Mouse (Mus musculus): ENCODE results near the gene Acpp.

Gene Acpp

DNA sequence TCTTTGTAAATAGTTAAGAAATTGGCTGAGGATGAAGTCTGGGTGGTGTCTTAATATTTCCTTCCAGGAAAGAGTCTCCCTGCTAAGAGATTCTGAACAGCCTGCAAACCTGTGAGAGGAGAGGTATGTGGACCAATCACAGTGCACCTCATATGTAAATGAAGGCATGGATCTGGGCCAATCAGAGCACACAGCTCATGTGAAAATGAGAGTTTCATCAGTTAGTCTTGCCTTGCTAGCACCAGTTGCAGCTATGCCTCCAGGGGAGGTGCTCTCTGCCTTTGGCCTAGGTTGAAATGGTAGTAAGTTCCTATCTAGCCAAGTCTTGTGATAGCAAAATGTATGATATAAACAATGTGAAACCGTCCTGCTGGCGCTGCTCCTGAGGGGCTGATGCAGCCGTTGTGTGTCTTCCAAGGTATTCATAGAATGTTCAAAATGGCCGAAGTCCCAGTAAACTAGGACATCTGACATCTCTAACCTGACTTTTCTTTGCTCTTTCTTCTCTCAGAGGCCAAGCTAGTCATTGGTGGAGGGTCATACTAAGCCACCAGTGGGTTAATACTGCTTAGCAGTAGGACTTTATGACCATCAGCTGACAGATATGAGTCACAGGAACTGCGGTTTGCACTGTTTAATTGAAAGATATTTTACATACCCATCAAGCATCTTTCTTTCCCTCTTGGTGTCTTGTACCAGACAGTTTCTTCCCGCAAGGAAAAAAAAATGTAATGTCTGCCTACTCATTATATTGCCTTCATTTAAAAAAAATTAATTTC is 32.0 kb downstream of the Acpp start:
- no peak for DNase-seq (ENCODE audit: low read depth, low spot score)

DNA sequence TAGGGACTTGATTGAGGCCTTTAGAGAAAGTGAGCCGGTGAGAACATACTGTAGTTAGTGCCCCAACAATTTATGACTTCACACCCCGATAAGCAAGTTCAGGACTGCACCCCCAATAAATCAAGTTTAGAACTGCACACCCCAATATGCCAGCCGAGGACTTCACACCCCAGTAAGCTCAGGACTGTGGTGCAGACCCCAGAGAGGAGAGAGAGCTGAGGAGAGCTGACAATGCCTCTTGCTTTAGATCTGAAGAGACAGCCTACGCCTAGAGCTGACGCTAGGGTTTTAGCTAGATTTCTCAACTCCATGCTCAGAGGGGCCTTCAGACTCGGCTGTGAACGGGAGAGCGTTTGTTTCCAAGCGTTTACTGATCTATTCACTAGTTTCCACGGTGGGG is 32.7 kb downstream of the Acpp start:
- DNase-seq (ENCODE audit: low read depth, low spot score): no peak

- DNase-seq (ENCODE audit: low read depth, low spot score): no peak
Observed at GRCm38 (mm10) chr9:104304376-104304775, 33.2 kb downstream of the Acpp start.

- no peak for DNase-seq (ENCODE audit: low read depth, low spot score)
Observed at GRCm38 (mm10) chr9:104300569-104300968, 37.0 kb downstream of the Acpp start.

- no peak for DNase-seq (ENCODE audit: low read depth, low spot score)
Observed at GRCm38 (mm10) chr9:104297041-104297440, 40.5 kb downstream of the Acpp start.

- DNase-seq (ENCODE audit: low read depth, low spot score): no peak
Observed at GRCm38 (mm10) chr9:104284934-104285333, 52.6 kb downstream of the Acpp start.

DNA sequence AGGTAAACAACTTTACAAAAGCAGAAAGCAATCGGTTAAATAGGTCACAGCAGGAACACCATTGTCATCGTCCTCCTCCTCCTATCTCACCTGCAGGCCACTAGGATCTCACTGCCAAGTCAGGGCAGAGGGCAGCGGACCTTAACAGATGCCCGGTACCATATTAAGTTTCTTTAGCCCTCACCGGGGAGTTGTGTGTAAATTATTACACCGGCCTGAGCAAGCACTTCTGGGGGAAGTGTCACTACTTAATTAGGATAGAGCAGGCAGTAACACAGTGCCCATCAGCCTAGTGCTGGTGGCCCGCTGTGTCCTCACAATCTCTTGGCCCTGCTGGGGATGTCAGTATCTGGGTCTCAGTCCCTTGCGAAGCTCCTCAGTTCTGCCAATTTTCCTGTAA is 55.0 kb downstream of the Acpp start:
- no peak for DNase-seq (ENCODE audit: low read depth, low spot score)

DNA sequence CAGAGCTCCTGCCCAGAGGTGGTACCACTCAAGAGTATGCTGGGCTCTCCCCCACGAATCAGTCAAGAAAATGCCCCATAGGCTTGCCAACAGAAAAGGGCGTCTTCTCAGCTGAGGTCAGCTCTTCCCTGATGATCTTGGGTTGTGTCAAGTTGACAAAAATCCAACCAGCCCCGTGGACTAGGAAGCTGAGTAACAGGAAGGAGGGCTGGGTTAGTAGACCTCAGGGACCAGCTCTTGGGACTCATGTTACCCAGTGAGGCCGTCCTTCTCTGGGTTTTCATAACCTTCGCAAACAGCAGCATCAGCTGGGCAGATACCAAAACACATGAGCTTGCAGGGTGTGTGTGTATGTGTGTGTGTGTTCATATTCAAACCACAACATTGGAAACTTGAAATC is 55.8 kb downstream of the Acpp start:
- DNase-seq (ENCODE audit: low read depth, low spot score): no peak

DNA sequence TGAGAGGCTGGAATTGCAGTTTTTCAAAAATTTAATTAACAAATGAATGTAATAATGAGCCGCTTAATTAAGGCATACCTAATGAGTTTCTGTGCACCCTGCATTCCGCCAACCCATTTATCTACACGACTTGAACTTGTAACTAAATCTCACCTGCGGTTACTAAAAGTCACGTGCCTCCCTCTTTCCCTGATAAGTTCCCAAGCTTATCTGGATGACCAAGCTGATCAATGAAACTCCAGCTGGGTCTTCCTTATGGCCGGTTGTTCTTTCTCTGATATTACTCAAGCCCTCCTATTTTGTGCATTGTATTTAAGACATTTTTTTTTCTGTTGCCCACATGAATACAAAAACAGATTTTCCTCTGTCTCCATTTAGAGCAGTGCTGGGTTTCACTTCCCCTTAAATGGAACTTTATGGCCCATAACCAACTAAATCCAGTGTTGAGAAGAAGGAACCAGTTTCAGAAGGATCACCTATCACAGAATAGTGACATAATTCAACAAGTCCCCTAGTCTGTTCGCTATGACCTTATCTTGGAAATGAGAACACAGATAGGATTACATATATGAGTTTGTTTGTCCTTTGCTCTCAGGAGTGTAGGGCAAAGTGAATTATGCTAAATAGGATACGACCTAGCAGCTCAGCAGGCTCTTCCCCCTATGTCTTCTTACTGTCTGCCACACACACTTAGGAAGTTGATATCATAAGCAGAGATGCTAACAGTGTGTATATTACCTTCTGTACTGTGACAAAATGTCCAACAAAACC is 56.6 kb downstream of the Acpp start:
- DNase-seq (ENCODE audit: low read depth, low spot score): no peak

DNA sequence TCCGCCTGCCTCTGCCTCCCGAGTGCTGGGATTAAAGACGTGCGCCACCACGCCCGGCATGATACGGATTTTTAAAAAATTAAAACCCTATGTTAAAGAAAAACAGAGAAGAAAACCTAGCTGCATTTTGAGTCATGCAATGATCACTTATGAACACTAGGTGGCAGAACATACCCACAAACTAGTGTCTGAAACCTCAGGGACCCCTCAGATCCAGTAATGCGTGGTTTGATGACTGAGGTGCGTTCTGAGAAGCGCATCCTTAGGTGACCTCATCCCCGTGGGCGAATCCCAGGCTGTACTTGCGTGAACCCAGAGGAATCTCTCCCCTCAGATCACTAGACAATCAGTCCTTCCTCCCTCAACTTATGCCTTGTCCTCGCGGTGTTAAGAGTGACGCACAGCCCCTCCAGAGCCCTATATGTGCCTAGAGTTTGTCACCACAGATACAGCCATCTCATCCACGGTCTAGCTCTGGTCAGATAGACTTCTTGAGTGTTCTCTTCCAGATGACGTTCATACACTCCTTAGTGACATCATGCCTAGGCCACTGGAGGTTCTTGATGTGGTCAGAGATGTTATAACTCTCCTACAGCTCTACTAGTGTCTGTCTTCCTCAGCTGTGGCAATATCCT is 59.9 kb downstream of the Acpp start:
- DNase-seq (ENCODE audit: low read depth, low spot score): peak; percentile 57

DNA sequence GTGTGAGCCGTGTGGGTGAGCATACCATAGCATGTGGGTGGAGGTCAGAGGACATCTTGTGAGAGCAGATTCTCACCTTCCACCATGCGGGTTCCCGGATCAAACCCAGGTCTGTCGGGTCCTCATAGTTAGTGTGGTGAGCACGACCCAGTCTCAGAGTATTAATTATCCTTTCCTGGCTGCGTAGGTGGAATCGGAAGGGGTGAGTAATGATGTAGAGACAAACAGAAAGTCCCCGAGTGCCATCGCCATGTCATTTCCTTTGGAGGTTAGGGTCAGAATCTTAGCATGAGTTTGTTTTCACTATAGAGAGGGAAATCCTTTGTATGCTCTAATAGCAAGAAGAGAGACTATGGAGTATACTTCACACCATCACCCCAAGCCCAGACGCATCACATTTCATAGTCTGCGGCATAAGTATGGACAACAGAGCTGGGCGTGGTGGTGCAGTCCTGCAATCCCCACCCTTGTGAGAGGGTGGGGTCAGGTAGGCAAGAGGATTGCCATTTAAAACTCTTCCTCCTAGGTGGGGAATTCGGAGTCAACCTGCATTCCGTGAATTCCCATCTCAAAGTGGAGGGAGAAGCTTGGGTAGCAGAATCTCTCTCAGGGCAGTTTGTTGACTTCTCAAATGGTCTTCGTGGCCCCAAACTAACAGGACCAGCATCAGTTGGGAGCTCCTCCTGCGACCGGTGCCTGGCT is 62.3 kb downstream of the Acpp start:
- DNase-seq (ENCODE audit: low read depth, low spot score): no peak

DNA sequence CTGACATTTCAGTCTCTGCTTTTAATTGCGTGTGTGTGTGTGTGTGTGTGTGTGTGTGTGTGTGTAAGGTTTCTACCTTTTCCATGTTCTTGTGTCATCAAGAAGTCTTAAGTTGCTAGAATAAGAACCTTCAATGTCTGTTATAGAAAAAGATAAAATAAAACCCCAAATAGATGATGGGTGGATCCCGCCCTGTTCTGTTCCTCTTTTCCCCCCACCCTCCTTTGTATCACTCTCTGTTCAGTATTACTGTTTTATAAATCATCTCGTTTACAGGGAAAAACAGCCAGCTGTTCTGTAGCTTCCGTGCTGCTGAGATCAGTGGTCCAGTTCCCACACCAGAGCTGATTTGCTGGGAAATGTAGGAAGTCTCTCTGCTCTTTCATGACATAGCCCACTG is 65.5 kb downstream of the Acpp start:
- no peak for DNase-seq (ENCODE audit: low read depth, low spot score)

- peak; percentile 39 for DNase-seq (ENCODE audit: low read depth, low spot score)
Observed at GRCm38 (mm10) chr9:104271642-104272041, 65.9 kb downstream of the Acpp start.

DNA sequence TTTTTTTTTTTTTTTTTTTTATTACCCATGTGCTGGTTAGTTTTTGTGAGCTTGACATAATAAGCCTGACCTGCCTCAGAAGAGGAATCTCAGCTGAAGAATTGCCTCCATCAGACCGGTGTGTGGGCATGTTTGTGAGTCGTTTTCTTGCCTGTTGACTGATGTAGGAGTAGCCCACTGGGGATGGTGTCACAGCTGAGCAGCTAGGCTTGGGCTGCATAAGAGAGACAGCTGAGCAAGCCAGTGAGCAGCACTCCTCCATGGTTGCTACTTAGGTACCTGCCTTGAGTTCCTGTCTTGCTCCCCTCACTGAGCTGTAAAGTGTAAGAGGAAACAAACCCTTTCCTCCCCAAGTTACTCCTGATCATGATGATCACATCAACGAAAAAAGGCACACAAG is 67.6 kb downstream of the Acpp start:
- DNase-seq (ENCODE audit: low read depth, low spot score): peak; percentile 59

DNA sequence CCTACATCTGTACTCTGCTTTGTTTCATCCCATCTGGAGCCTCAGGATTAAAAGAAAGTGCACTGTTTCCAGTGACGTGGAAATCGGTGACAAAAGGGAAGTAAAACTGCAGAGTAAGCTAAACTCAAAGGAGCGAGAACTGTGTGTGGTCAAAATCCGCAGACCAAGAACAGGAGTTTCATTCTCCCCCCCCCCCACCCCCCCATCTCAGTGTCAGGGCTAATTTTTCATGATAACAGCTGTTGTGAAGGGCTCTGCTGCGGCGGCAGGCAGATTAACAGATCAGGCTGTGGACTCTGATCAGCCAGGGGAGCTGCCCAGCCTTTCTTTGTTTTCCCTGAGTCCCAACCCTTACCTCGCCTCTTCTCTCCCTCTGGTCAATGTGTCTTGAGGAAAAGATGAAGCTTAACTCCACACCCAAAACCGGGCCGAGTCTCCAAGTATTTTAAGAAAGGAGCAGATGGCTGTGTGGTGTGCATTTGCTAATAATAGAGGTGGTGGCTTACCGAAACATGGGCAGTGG is 68.1 kb downstream of the Acpp start:
- peak; percentile 73 for DNase-seq (ENCODE audit: low read depth, low spot score)

- DNase-seq (ENCODE audit: low read depth, low spot score): no peak
Observed at GRCm38 (mm10) chr9:104264567-104264966, 73.0 kb downstream of the Acpp start.

- DNase-seq (ENCODE audit: low read depth, low spot score): peak; percentile 98
Observed at GRCm38 (mm10) chr9:104262823-104263352, 74.7 kb downstream of the Acpp start, which contains the start of gene Dnajc13. TSS of gene Dnajc13 (minus strand) at chr9:104262930.

- peak; percentile 35 for DNase-seq (ENCODE audit: low read depth, low spot score)
Observed at GRCm38 (mm10) chr9:104262016-104262762, 75.4 kb downstream of the Acpp start.

DNA sequence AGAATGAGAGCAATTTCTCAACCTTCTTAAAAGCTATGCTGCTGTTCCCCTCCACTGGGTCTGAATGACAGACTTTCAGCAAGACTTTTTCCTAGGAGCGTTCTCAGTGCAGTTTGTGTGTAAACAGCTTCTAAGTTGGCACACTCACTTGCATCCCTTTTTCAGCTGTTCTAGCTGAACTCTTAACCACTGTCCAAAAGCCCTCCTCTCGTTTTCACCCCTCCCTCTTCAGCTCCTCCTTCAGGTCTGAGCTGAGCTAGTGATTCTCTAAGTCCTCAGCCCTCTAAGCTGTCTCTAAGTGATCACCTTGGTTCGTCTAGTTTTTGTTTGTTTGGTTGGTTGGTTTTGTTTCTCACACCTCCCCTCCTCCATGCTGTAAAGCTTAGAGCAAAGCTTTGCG is 77.2 kb downstream of the Acpp start:
- no peak for DNase-seq (ENCODE audit: low read depth, low spot score)

DNA sequence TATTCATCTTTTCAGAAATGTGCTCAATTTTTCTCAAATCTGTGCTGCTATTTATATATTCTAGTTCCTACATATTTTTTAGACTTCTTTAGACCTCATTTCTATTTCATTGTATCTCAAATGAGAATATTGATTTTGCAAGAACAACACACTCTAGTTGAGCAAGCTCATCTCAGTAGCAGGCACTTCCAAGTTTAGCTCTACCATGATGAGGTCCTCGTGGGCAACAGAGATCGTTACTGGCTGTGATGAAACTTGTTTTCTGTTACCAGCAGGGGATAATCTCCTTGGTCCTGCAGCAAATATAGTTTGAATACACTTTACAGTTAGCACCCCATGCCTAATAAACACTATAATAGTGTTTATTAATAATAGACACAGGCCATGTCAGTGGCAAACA is 81.5 kb downstream of the Acpp start:
- DNase-seq (ENCODE audit: low read depth, low spot score): no peak
